Mouse (Mus musculus) CH12F3 (cell line): ENCODE data around the gene Fmo2.

Experiments
- in situ Hi-C: fragments of 300-500 bp; cut with MboI; formaldehyde crosslinking; loops from 2 replicates; pipeline ENCODE4 v1.14.3; 2020; ENCODE audit warnings: low sequenced_read_pairs

Fmo2 gene

GRCm38 (mm10) chr1:162897838-162898811 is at the start of gene Fmo2:
Gene Fmo2, minus strand, starts transcription at chr1:162898726.
- in situ Hi-C loops = loop anchor here (10.0 kb wide), 1 partner anchor 177 kb away; no protein-coding TSS in a partner anchor

DNA sequence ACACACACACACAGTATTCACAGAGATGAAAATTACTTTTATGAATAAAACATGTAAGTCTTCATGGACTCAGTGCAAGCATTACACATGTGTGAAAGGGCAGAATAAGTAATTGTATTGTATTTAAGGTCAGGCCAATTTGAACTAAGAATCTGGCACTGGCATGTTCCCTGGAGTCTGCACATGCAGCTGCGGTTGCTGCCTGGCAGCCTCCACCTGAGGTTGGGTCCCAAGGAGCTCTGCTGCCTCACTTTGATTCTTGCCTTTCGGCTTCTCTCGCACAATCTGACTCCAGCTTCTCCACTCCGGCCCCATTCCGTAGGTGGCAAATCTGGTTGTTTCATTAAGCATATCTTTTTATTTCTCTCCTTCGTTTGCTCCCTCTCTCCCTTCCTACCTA is 49.4 kb upstream of the Fmo2 start:
- in situ Hi-C loops = no loop called here

DNA sequence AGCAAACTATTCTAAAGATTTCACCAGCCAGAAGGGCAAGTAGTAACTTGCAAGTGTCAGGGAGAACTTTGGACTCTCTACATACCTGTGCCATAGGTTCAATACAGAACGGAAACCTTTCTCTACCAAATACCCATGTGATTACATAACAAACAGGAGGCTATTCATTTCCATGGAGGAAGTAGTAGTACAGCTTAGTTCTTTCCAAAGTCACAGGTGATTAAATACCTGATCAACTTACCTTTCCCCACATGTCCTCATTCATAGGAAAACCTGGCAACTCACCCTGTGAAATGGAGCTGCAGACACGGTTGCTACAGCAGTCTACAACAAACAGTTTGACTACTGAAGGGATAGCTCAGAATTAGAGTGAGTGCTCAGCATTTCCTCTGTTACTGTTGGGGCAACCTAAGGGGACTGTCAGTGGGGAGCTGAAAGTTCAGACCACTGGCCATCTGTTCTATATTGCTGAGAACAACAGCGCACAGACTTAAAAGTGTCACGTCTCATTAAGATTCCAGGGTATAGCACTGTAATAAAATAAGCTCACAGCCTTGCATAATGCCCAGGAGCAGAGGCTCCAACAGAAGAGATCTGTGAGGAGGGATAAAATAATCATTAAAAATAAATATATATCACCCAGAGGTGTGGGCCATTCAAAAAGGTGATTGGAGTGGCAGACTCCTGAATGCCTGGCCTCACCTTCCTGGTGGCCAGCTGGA is 48.5 kb upstream of the Fmo2 start:
- in situ Hi-C loops = no loop called here

- in situ Hi-C loops = no loop called here
Observed at GRCm38 (mm10) chr1:162943700-162944099, 45.2 kb upstream of the Fmo2 start.

- in situ Hi-C loops = no loop called here
Observed at GRCm38 (mm10) chr1:162938696-162939351, 40.3 kb upstream of the Fmo2 start.

GRCm38 (mm10) chr1:162937970-162938695 is 39.6 kb upstream of the Fmo2 start:
- in situ Hi-C loops = no loop called here

- in situ Hi-C loops = no loop called here
Observed at GRCm38 (mm10) chr1:162937415-162937814, 38.9 kb upstream of the Fmo2 start, which contains the start of gene Fmo6. Gene Fmo6, minus strand, starts transcription at chr1:162937515.

DNA sequence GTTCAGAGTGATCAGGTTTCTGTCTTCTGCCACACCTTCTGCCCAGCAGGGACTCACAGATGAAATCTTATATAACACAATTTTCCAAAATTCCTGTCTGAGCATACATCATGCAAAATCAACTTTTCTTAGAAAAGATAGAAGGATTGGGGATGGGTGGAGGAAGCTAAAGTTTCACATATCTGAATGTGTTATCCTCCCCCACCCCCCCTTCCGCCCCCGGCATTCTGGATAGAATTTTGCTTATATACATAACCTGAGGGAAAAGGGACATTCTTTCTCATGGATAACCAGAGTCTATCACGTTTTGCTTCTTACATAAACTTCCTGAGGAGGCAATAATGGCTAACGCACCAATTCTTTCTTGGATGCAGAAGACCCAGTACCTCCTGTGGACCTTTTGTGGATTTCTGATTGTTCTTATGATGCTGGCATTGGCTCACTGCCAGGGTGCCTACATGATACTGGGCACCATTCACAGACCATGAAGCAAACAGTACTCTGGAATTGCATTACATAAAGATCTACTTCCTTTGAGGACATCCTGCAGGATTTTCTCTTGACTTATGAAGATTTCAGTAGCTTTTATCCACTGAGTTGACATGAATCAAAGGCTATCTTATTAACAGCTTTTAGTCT is 36.0 kb upstream of the Fmo2 start:
- in situ Hi-C loops = no loop called here

- in situ Hi-C loops = no loop called here
Observed at GRCm38 (mm10) chr1:162932386-162932785, 33.9 kb upstream of the Fmo2 start.

- in situ Hi-C loops = no loop called here
Observed at GRCm38 (mm10) chr1:162931880-162932279, 33.4 kb upstream of the Fmo2 start.

- in situ Hi-C loops = no loop called here
Observed at GRCm38 (mm10) chr1:162931310-162931875, 32.9 kb upstream of the Fmo2 start.

DNA sequence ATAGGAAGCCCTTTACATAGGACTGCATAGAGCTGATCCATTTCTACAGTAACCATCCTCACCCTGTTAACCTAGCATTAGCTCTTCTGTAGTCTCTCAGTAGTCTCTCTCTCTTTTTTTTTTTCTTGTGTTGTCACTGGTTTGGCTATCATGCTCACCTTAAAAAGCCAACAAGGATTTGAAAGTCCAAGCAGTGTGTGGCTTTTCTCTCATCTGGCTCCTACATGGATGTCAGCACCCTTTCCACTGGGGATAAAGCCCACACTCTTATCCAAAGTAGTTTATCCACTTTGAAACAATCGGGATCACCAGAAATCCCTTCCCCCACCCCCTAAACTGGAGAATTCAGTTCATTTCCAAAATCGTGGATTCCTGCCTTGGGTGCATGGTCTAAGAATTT is 32.1 kb upstream of the Fmo2 start:
- in situ Hi-C loops = no loop called here

- in situ Hi-C loops = no loop called here
Observed at GRCm38 (mm10) chr1:162929146-162929545, 30.6 kb upstream of the Fmo2 start.

GRCm38 (mm10) chr1:162925121-162925520 is 26.6 kb upstream of the Fmo2 start:
- in situ Hi-C loops = no loop called here

GRCm38 (mm10) chr1:162916661-162917060 is 18.1 kb upstream of the Fmo2 start:
- in situ Hi-C loops = no loop called here

DNA sequence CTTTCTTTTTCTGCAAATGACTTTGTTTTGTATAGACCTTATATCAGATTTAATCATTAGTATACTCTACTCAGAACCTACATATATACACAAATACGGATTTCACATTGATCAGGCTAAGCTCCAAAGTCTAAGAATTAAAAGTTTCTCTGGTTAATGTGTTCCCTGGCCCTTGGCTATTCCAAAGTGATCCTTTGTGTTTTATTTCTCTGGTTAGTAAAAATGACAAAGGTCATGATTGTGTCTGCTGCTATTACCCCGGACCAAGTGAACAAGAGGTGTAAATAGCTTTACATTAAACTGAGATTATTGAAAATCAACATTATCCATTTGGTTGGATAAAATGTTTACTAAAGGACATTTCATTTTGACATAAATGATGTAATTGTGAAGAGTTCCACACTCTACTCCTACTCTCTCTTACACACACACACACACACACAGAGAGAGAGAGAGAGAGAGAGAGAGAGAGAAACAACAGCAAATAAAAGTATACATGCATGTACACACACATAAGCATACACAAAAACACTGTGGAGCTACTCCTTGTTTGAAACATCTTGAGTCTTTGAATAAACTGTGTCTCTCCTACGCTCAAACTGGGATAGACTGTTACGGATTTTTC is 16.5 kb upstream of the Fmo2 start:
- in situ Hi-C loops = no loop called here

- in situ Hi-C loops = no loop called here
Observed at GRCm38 (mm10) chr1:162912085-162912484, 13.6 kb upstream of the Fmo2 start.

DNA sequence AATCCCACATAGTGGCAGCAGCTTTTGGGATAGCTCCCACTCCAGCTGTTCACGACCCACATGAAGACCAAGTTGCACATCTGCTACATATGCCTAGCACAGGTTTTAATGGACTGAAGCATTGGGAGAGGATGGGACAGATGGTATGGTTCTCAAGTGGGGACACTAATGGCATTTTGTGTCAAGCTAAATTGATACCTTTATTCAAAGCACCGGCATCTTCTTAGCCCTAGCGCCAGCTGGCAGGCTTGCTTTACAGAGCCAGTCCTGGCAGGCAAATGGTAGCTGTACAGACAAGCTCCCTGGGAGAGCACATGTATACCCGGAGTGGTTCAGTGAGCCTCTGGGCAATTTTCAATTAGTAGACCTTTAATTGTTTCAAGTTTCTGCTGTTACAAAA is 3.4 kb upstream of the Fmo2 start:
- in situ Hi-C loops = no loop called here

DNA sequence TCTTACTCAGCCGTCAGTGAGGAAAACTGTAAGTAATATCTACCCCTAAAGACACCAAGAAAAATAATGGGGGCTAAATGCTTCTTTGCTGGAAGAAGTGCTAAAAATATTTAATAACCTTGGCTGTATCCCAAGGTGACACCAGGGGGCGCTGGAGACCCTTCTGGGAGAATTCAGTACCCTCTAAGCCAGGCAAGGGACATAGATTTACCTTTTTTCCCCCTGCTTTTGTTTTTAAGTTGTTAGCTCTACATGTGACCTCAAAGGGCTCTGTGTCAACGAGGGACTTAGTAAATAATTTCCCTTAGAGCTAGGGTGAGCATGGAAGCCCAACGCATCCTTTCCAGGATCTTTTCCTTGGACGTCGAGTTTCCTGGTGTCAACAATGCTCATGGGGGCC is 2.6 kb downstream of the Fmo2 start:
- in situ Hi-C loops = loop anchor here (10.0 kb wide), 1 partner anchor 179 kb away; no protein-coding TSS in a partner anchor
